Mouse (Mus musculus) spleen, embryonic (tissue): ENCODE results near the gene Dnah7c.

Source experiments
- CTCF ChIA-PET: fragments of 350-600 bp; sonication (Branson Sonifier 250); formaldehyde crosslinking; loops from one replicate; lab custom pipeline; 2022; lab: Charles Lee

The Dnah7c gene

DNA sequence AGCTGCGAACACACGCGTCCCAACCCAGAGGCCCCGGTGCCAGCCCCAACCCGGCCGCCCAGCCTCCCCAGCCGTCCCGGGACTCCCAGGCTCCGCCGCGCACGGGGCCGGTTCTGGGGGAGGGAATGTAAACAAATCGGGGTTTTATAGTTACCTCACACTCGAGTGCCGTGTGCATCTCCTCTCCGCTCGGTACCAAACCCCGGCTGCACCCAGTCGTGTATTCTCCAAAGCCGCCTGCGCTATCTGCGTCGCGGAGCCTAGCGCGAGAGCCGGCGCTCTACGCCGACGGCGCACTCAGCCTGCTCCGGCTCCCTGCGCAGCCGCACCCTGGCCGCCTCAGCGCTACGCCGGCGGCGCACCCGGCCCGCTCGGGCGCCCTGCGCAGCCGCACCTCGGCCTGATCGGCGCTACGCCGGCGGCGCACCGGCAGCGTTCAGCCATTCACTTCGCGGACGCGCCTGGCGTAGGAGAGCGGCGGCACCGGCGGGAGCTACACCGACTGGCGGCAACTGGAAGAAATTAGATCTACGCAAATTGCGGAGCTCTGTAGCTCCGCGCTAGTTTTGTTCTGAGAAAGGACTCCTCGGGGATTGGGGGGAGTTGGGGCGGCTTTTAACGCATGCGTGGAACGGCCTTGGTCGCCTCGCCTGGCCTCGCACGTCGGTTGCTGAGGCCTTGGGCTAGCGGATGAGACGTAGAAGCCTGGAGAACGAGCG lies 428.1 kb downstream of the Dnah7c start:
- CTCF ChIA-PET: interaction anchor here (1.4 kb wide), 1 partner anchor 78 kb away, joined by 3 read pairs; no protein-coding TSS in a partner anchor

DNA sequence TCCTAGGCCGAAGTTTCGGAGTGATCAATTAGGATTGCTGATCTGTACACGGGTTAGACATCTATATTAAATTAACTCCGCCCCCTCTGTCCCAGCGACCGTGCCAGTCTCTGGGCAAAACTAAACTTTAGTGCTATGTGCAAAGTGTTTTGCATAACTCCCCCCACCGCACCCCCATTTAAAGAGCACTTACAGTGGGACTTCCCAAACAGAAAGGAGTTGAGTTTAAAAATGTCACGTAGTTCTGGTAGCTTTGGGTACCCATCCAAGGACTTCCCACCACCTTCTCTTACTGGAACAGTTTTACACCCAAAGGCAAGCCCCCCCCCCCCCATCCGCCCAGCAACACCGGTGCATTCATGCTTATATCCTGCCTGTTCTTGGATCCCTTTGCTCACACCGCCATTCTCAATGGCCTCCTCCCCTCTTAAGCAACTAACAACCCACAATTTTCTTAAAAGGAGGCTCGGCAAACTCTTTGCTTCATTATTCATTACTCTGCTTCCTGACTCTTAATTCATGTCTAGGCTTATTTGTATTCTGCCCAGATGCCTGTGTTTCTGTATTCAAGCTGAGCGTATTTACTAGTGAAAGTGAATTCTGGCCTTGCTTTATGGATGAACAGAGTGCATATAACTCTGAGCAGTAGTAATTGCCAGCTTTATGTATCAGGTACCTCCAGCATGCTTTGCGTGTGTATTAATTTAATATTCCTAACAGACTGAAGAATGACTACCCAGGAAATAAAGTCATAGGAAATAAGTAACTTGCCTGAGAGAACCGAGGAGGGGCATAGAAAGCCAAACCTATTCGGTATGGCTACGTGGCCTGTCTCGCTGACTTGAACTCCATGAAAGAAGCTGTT lies 428.9 kb downstream of the Dnah7c start:
- CTCF ChIA-PET: interaction anchor here (0.6 to 1.4 kb wide), 2 partner anchors 77 to 624 kb away, joined by 3 read pairs; no protein-coding TSS in a partner anchor

DNA sequence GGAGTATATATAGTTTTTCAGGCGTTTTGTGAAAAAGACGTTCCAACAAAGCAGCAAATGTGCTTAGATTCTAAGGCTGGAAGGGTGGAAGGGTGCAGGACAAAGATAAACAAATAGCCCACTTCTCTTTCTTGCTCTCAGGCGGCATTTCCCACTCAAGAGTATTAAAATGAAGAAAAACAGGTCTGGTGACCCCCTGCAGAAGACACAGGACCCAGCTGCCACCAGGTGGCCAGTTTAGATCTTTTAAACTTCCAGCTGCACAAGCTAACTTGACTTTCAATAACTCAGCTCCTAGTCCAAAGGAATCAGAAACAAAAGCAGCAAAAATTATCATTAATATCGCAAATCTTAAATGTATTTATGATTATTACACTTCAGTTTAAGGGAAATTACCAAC lies 431.1 kb downstream of the Dnah7c start:
- CTCF ChIA-PET: no interaction called here
